Mouse (Mus musculus) CH12.LX (cell line): ENCODE measurements around the gene Hcn3.

Source experiments
- CTCF ChIP-seq, 2 experiments: IDR thresholded peaks in 1 of 2; conservative IDR thresholded peaks in 1 of 2; 2 replicates each; pipeline ENCODE4 v1.5.1; 2011 to 2012; ENCODE audit warnings: low read depth in 2 of 2, low read length in 2 of 2, improper control_type of control experiment in 1 of 2, inconsistent platforms in 1 of 2, mild to moderate bottlenecking in 1 of 2, moderate library complexity in 1 of 2
- ETS1 ChIP-seq: conservative IDR thresholded peaks from 2 replicates; pipeline ENCODE4 v1.6.1; 2012; ENCODE audit warnings: low read depth, mild to moderate bottlenecking, inconsistent platforms, low read length, improper control_type of control experiment, moderate library complexity
- POLR2A ChIP-seq: IDR thresholded peaks from 2 replicates; pipeline ENCODE4 v1.6.1; 2011; ENCODE audit warnings: low read depth, mild to moderate bottlenecking, improper control_type of control experiment, low read length

- TF ChIP-seq CTCF (conservative IDR thresholded peaks at IDR 0.05 in 1 of 2, IDR thresholded peaks at IDR 0.05 in 1 of 2; ENCODE audit: low read depth in 2 of 2, low read length in 2 of 2) (no peak), POLR2A (no peak), ETS1 (no peak)
These were observed 49.7 kb upstream of the Hcn3 start for GRCm38 (mm10) chr3:89209731-89210130.
